Mouse (Mus musculus): ENCODE data around the gene Csrp1. TPM values are rescaled to one million over a fixed set of nuclear protein-coding genes. Genes with fewer than 3 reads are reported as not detected.

Gene Csrp1
- polyA plus RNA-seq, 2 experiments = 102 to 123 TPM

DNA sequence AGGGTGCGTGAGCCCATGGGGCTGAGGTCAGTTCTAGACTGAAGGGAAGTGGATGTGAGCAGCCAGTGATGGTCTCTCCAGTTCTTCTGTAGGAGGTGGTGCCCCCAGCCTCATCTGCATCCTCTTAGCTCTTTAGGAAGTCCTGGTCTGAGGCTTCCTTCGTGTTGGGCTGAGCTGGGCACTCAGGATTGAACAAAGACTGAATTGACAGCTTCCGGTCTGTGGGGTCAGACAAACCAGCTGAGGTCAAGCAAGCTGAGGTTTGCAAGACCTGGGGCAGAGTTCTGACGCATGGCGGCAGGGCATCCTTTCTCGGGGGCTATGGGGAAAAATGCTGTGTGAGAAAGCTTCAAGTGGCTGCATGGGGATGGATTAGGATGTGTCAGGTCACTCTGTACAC is 15.6 kb downstream of the Csrp1 start:
- DNase-seq (ENCODE audit: low spot score) = no peak
- Histone ChIP-seq H3K27ac (replicated peaks; ENCODE audit: low read depth, low read length) (no peak overlapping the region), H3K4me2 (replicated peaks; ENCODE audit: low read depth, low read length, severe bottlenecking) (no peak overlapping the region), H3K36me3 (ENCODE audit: control insufficient read depth, insufficient read depth, low read length) (no peaks in the 10 kb centered on the region), H3K27me3 (ENCODE audit: control insufficient read depth, insufficient read depth, low read length) (no peaks in the 10 kb centered on the region), H3K4me1 (ENCODE audit: control insufficient read depth, insufficient read depth, low read length) (peaks cover 63% of the 10 kb centered on the region), H3K4me3 (replicated peaks; ENCODE audit: low read length) (no peak overlapping the region), H3K9ac (ENCODE audit: low read depth, low read length, severe bottlenecking) (no peak overlapping the region), H3K9me3 (ENCODE audit: control insufficient read depth, low read length) (no peaks in the 10 kb centered on the region)
- no peak for ATAC-seq (ENCODE audit: low FRiP score, low read depth)
- no peak for TF ChIP-seq POLR2A (IDR thresholded peaks at IDR 0.05; ENCODE audit: borderline replicate concordance, extremely low read depth, insufficient read depth, insufficient read length)
- WGBS = 38% methylated on average over 6 of the region's 6 CpGs

DNA sequence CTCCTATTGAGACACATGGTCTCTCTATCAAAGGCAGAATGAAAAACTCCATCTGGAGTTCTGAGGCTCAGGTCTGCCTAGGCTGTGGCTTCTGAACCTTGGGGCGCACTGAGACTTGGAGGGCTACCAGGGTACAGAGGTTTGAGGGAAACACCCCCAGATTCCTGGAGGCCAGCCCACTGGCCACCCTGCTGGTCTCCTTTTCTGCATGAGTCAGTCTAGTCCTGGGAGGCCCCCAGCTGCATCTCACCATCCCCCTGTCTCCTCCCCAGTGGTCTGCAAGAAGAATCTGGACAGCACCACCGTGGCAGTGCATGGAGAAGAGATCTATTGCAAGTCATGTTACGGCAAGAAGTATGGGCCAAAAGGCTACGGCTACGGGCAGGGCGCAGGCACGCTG is 25.1 kb downstream of the Csrp1 start:
- Histone ChIP-seq H3K4me2 (replicated peaks; ENCODE audit: low read depth, low read length, severe bottlenecking) (no peak overlapping the region), H3K27me3 (ENCODE audit: control insufficient read depth, insufficient read depth, low read length) (no peaks in the 10 kb centered on the region), H3K4me1 (ENCODE audit: control insufficient read depth, insufficient read depth, low read length) (peaks cover 13% of the 10 kb centered on the region), H3K36me3 (ENCODE audit: control insufficient read depth, insufficient read depth, low read length) (peaks cover 46% of the 10 kb centered on the region), H3K4me3 (replicated peaks; ENCODE audit: low read length) (no peak overlapping the region), H3K9ac (ENCODE audit: low read depth, low read length, severe bottlenecking) (no peak overlapping the region), H3K9me3 (ENCODE audit: control insufficient read depth, low read length) (no peaks in the 10 kb centered on the region), H3K27ac (replicated peaks; ENCODE audit: low read depth, low read length) (no peak overlapping the region)
- DNase-seq (ENCODE audit: low spot score) (no peak), ATAC-seq (ENCODE audit: low FRiP score, low read depth) (no peak)
- WGBS = 87% methylated on average over 7 of the region's 7 CpGs
- no peak for TF ChIP-seq POLR2A (IDR thresholded peaks at IDR 0.05; ENCODE audit: borderline replicate concordance, extremely low read depth, insufficient read depth, insufficient read length)

DNA sequence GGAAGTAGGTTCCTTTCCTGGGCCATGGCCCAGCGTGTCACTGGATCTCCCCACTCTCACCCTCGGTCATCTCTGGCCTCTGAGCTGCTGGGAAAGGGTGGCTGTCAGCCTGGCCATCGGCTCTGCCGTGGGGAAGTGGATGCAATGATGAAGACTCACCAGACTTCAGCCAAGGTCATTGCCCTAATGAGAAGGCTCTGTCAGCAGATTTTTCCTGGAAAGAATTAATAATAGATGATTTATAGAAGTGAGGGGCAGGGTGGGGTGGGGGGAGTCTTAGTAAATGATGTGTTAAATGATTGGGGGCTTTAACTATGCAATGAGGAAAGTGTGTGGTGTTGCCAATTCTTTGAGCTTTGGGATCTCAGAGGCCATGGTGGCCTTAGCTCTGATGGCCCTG is 26.4 kb downstream of the Csrp1 start:
- ATAC-seq (ENCODE audit: low FRiP score, low read depth) (no peak), DNase-seq (ENCODE audit: low spot score) (no peak)
- H3K9me3 ChIP-seq (ENCODE audit: control insufficient read depth, low read length) = no peaks in the 10 kb centered on the region
- no peak for TF ChIP-seq POLR2A (IDR thresholded peaks at IDR 0.05; ENCODE audit: borderline replicate concordance, extremely low read depth, insufficient read depth, insufficient read length)
- WGBS = 86% methylated on average over 4 of the region's 4 CpGs
- H3K27me3 ChIP-seq (ENCODE audit: control insufficient read depth, insufficient read depth, low read length) = no peaks in the 10 kb centered on the region
- no peak overlapping the region for H3K4me2 ChIP-seq (replicated peaks; ENCODE audit: low read depth, low read length, severe bottlenecking)
- peaks cover 6% of the 10 kb centered on the region for H3K4me1 ChIP-seq (ENCODE audit: control insufficient read depth, insufficient read depth, low read length)
- H3K9ac ChIP-seq (ENCODE audit: low read depth, low read length, severe bottlenecking) = no peak overlapping the region
- H3K36me3 ChIP-seq (ENCODE audit: control insufficient read depth, insufficient read depth, low read length) = peaks cover 52% of the 10 kb centered on the region
- H3K4me3 ChIP-seq (replicated peaks; ENCODE audit: low read length) = no peak overlapping the region
- no peak overlapping the region for H3K27ac ChIP-seq (replicated peaks; ENCODE audit: low read depth, low read length)

DNA sequence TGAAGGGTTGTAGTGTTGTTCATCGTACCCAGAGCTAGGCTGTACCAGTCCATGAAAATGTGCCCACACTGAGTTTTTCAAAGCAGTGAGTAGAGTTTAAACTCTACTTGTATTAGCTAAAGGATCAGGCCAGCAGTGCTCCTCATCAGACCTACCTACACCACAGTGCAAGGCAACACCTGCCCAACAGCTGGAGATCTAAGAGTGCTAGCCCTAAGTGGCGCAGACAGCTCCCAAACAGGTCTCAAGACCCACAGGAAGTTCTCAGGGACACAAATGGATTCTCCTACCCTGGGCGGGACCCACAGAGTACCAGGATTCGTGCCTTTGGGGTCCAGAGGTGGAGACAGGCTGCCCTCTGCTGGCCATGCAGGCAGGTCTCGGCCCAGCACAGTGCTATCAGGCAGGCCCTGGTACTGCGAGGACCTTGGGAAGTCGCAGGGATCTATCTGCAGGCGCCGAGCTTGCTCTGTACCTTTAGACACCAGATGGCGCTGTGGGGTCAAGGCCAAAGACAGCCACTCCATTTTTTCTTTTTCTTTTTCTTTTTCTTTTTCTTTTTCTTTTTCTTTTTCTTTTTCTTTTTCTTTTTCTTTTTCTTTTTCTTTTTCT is 33.0 kb downstream of the Csrp1 start:
- WGBS = 10% methylated on average over 10 of the region's 10 CpGs
- Histone ChIP-seq H3K9ac (ENCODE audit: low read depth, low read length, severe bottlenecking) (no peak overlapping the region), H3K27ac (replicated peaks; ENCODE audit: low read depth, low read length) (no peak overlapping the region), H3K4me3 (replicated peaks; ENCODE audit: low read length) (no peak overlapping the region), H3K27me3 (ENCODE audit: control insufficient read depth, insufficient read depth, low read length) (no peaks in the 10 kb centered on the region), H3K9me3 (ENCODE audit: control insufficient read depth, low read length) (no peaks in the 10 kb centered on the region), H3K4me1 (ENCODE audit: control insufficient read depth, insufficient read depth, low read length) (0 out of 2 replicates have a peak, but pooled peaks cover 2% of the 10 kb centered on the region), H3K36me3 (ENCODE audit: control insufficient read depth, insufficient read depth, low read length) (peaks cover 32% of the 10 kb centered on the region), H3K4me2 (replicated peaks; ENCODE audit: low read depth, low read length, severe bottlenecking) (no peak overlapping the region)
- peak; percentile 94 for DNase-seq (ENCODE audit: low spot score)
- ATAC-seq (ENCODE audit: low FRiP score, low read depth) = peak; percentile 97
- TF ChIP-seq POLR2A (IDR thresholded peaks at IDR 0.05; ENCODE audit: borderline replicate concordance, extremely low read depth, insufficient read depth, insufficient read length) = no peak

DNA sequence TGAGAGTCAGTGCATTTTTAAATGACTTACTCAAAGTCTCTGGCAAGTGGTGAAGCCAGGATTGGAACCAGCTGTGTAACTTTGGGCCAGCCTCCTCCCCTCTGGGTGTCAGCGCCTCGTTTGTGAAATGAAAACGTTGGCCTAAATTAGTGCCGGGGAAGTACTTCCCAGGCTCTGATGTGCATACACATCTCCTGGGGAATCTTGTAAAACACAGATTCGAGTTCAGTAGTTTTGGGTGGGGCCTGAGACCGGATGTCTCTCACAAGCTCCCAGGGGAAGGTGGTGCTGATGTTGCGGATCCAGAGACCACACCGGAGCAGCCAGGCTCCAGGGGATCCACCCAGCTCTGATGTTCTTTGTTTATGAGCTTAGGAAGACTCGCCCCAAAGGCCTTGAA is 35.4 kb downstream of the Csrp1 start:
- WGBS = 33% methylated on average over 9 of the region's 9 CpGs
- no peak overlapping the region for H3K4me2 ChIP-seq (replicated peaks; ENCODE audit: low read depth, low read length, severe bottlenecking)
- H3K36me3 ChIP-seq (ENCODE audit: control insufficient read depth, insufficient read depth, low read length) = peaks cover 13% of the 10 kb centered on the region; the same call in 1 of the 2 replicates
- no peak overlapping the region for H3K27ac ChIP-seq (replicated peaks; ENCODE audit: low read depth, low read length)
- H3K4me1 ChIP-seq (ENCODE audit: control insufficient read depth, insufficient read depth, low read length) = 0 out of 2 replicates have a peak, but pooled peaks cover 2% of the 10 kb centered on the region
- H3K4me3 ChIP-seq (replicated peaks; ENCODE audit: low read length) = no peak overlapping the region
- ATAC-seq (ENCODE audit: low FRiP score, low read depth) (no peak), DNase-seq (ENCODE audit: low spot score) (no peak)
- H3K9me3 ChIP-seq (ENCODE audit: control insufficient read depth, low read length) = no peaks in the 10 kb centered on the region
- no peak for TF ChIP-seq POLR2A (IDR thresholded peaks at IDR 0.05; ENCODE audit: borderline replicate concordance, extremely low read depth, insufficient read depth, insufficient read length)
- no peak overlapping the region for H3K9ac ChIP-seq (ENCODE audit: low read depth, low read length, severe bottlenecking)
- H3K27me3 ChIP-seq (ENCODE audit: control insufficient read depth, insufficient read depth, low read length) = no peaks in the 10 kb centered on the region

Data from limb, embryonic 14.5 days (tissue).